Mouse (Mus musculus): ENCODE measurements around the gene Lrpap1. TPM values are rescaled to one million over a fixed set of nuclear protein-coding genes. Genes with fewer than 3 reads are reported as not detected.

The Lrpap1 gene
- polyA plus RNA-seq, 1 experiment from 2014 or later = 115 TPM

DNA sequence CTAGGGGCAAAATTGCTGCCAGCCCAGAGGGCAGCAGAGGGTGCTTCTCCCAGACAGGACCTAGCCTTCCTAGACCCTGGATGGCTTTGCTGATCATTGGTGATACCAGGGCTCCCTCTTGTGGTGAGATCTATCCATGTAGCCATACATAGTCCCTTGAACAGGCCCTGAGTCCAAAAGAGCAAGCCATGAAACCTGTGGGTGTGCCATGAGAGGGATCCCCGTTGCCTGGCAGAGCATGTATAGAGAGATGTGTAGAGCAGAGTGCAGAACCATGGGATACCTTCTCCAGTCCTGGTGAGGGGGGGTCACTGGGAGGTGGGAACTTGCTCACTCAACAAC lies 62.5 kb downstream of the Lrpap1 start:
- no peaks in the 10 kb centered on the region for H3K27me3 ChIP-seq
- no peaks in the 10 kb centered on the region for H3K9me3 ChIP-seq (replicated peaks)
- H3K27ac ChIP-seq = no peak overlapping the region
- no peaks in the 10 kb centered on the region for H3K36me3 ChIP-seq
- peak; percentile 79 for ATAC-seq (ENCODE audit: low FRiP score)
- 27% methylated on average over 1 of the region's 1 CpGs for WGBS
- no peak overlapping the region for H3K4me3 ChIP-seq
- no peak overlapping the region for H3K9ac ChIP-seq
- no peaks in the 10 kb centered on the region for H3K4me1 ChIP-seq
- no peak overlapping the region for H3K4me2 ChIP-seq (replicated peaks)

DNA sequence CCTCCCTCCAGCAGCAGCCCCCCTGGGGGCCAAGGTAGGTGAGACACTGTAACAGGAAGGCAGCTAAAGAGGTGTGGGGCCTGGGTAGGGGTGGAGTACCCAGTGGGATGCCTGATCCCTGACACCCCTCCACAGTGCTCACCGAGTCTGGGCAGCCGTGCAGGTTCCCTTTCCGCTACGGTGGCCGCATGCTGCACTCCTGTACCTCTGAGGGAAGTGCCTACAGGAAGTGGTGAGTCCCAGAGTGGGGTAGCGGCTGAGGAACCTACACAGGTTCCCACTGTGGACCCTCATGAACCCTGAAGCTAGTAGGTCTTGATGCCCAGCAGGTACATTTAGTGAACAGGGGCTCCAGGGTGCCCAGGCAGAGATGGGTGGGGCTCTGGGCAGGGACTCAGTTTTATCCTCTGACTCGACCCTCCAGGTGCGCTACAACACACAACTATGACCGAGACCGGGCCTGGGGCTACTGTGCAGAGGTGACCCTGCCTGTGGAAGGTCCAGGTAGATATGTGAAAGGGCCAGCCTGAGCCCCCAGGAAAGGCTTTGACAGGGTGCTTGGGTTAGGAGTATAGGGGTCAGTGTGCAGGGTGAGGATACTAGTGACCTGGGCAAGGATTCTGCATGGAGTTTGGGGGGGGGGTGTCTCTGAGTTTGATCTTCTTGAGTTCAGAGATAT lies 63.0 kb downstream of the Lrpap1 start:
- Histone ChIP-seq H3K27me3 (no peaks in the 10 kb centered on the region), H3K9ac (no peak overlapping the region), H3K4me3 (no peak overlapping the region), H3K4me1 (no peaks in the 10 kb centered on the region), H3K27ac (no peak overlapping the region), H3K36me3 (no peaks in the 10 kb centered on the region), H3K9me3 (replicated peaks) (no peaks in the 10 kb centered on the region), H3K4me2 (replicated peaks) (no peak overlapping the region)
- 72% methylated on average over 10 of the region's 10 CpGs for WGBS
- ATAC-seq (ENCODE audit: low FRiP score) = peak; percentile 24; the same call in 1 of the 2 replicates

Other genes with a start within 250 kb of the Lrpap1 start
- gene Msantd1, start 197.8 kb downstream of the Lrpap1 start, polyA plus RNA-seq (2016; fragmentation: Nextera tagmentation; extraction: Ambion mirVana) = 1.6 TPM in 2 replicates
- 65.3 and 67.3 TPM in 2 replicates for gene Rgs12, start 156.3 kb downstream of the Lrpap1 start, polyA plus RNA-seq (2016; fragmentation: Nextera tagmentation; extraction: Ambion mirVana)
- 0.43 and 0.68 TPM in 2 replicates for gene Hgfac, start 64.3 kb downstream of the Lrpap1 start, polyA plus RNA-seq (2016; fragmentation: Nextera tagmentation; extraction: Ambion mirVana)
- gene Dok7, start 49.0 kb downstream of the Lrpap1 start, polyA plus RNA-seq (2016; fragmentation: Nextera tagmentation; extraction: Ambion mirVana) = 1.5 and 1.7 TPM in 2 replicates
- gene Adra2c, start 172.6 kb upstream of the Lrpap1 start, polyA plus RNA-seq (2016; fragmentation: Nextera tagmentation; extraction: Ambion mirVana) = 0.36 and 0.38 TPM in 2 replicates

All from hindbrain, embryonic 12.5 days (tissue).